Mouse (Mus musculus) ovary, postnatal 14 days (tissue): ENCODE data around the gene Tob2.

ENCODE experiments used
- DNase-seq: peaks from one replicate; pipeline ENCODE4 v3.0.0; 2022; ENCODE audit warnings: low spot score

Gene Tob2

GRCm38 (mm10) chr15:81858517-81859329 lies at the start of gene Tob2:
Tob2 (minus strand) TSS chr15:81858796.
- DNase-seq = no peak

- DNase-seq = no peak
These were observed 49.4 kb upstream of the Tob2 start for GRCm38 (mm10) chr15:81907953-81908352.

DNA sequence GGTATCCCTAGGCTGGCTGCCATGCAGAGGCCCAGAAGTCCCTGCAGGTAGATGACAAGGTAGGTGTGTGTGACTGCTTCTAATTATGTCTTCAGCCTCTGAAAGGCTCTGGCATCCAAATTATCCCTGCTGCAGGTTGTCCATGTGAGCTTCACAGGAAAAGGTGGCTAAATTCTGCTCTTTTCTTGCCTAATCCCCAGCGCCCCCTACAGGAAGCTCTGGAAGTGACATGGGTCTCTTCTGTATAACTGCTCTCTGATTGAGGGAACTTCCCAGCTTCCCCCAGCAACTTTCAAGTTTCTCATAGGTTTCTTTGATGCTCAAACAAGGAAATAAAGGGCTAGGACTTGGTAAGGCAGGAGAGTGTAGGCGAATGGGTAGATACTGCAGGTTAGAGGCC lies 46.3 kb upstream of the Tob2 start:
- DNase-seq = peak; percentile 72

GRCm38 (mm10) chr15:81898751-81899150 lies 40.2 kb upstream of the Tob2 start:
- DNase-seq = no peak

DNA sequence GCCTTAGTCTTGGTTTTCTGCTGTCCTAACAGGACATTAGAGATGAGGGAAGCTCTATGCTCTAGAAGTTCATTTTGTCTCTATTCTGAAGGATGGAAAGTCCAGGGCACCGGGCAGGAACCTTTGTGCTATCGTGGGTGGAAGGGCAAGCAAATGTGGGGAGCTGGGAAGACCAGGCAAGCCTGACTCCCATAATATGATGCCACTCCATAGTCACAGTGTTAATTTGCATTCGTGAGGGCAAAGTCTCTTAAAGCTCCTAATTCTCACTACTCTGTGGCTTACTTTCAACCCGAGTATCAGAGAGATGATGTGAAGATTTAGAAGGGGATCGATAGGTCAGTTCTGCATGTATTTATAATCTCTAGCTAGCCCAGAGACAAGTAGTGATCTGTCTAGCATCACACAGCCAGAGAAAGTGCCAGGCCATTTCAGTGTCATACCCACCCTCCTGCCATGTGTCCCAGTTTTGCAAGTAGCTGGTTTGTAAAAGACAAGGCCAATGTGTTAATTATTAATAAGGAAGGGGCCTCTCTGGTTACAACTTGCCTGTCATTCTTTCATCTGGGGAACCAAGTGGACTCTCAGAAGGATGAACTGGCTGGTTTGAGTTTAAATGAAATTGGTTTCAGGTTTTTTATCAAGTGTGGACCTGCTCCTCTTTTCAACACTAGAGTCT lies 39.1 kb upstream of the Tob2 start:
- no peak for DNase-seq

- DNase-seq = no peak
These were observed 37.8 kb upstream of the Tob2 start for GRCm38 (mm10) chr15:81896407-81896806.

DNA sequence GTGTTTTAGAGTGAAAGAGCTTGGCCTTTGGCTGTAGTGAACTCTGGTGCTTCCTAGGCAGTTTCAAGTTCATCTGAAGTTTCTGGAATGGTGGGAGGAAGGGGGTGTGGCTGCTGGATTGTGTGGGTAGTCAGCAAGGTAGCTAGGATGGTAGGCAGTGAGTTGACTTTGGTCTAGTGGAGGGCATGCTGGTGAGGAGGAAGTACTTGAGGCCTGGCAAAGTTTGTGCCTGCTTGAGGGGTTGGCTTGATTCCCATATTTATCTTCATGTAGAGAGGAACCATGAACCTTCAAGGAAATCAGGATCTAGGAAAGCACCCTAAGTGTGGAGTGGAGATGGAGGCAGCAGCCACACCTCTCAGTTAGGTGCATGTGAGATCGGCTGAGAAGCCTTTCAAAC lies 35.4 kb upstream of the Tob2 start:
- no peak for DNase-seq

GRCm38 (mm10) chr15:81891822-81892580 lies 33.4 kb upstream of the Tob2 start:
- no peak for DNase-seq

GRCm38 (mm10) chr15:81891140-81891802 lies 32.7 kb upstream of the Tob2 start:
- DNase-seq = no peak

- DNase-seq = no peak
These were observed 30.6 kb upstream of the Tob2 start for GRCm38 (mm10) chr15:81889175-81889574.

- DNase-seq = no peak
These were observed 28.4 kb upstream of the Tob2 start for GRCm38 (mm10) chr15:81886795-81887550.

- DNase-seq = no peak
These were observed 26.9 kb upstream of the Tob2 start for GRCm38 (mm10) chr15:81885418-81885934.

DNA sequence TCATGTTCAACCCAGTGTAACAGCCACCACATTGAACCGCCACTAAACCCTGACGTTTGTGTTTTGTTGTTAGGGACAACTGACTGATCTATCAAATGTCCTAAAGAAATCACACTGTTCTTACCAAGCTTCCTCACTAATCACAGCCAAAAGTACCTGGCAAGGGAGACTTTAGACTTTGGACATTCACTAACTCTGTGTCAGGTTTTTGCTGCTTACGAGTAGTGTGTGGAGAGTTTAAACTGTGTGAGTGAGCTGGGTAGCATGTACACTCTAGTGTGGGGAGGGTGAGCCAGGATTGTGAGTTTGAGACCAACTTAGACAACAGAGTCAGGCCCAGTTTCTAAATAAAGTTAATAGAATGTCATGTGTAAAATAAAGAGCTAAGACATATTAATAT lies 23.8 kb upstream of the Tob2 start:
- no peak for DNase-seq

GRCm38 (mm10) chr15:81879531-81880401 lies 21.2 kb upstream of the Tob2 start:
- DNase-seq = no peak

DNA sequence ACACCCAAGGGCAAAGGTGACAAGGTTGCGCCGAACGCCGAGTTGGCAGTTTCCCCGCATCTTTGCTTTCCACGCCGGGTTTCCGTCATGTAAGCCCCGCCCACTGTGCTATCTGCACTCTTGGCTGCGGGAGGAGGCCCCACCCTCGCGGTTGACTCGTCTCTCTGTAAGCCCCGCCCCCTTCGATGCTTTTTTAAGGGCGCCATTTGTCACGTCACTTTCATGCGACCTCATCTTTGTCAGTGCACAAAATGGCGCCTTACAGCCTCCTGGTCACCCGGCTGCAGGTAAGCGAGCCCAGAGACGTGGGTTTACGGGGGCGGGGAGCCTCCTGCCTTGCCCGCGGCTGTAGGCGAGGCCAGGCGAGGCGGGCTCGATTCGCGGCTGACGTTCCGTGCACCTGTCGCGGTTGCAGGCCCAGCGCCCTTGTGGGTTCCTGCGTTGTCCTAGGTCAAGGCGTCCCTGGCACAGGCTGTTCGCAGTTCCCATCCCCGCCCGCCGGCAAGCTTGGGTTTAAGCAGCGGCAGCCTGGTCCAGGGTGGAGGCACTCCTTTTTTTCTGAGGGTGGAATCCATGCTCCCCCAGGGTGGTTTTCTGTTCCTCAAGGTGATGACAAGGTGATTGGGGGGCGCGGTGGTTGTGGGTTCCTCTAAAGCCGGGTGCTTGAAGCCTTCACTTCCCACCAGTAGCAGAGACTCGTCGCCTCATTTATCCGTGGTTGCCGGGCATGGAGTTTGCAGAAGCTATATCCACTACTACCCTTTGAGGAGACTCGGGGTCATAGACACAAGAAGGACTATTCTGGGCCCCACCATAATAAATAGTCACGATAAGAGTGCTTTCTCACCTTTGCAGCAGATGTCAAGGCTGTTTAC lies 13.9 kb upstream of the Tob2 start, which contains the start of gene Aco2:
Aco2 (plus strand) TSS at position 48 of the 875 bp plus-strand sequence.
- DNase-seq = peak; percentile 100

DNA sequence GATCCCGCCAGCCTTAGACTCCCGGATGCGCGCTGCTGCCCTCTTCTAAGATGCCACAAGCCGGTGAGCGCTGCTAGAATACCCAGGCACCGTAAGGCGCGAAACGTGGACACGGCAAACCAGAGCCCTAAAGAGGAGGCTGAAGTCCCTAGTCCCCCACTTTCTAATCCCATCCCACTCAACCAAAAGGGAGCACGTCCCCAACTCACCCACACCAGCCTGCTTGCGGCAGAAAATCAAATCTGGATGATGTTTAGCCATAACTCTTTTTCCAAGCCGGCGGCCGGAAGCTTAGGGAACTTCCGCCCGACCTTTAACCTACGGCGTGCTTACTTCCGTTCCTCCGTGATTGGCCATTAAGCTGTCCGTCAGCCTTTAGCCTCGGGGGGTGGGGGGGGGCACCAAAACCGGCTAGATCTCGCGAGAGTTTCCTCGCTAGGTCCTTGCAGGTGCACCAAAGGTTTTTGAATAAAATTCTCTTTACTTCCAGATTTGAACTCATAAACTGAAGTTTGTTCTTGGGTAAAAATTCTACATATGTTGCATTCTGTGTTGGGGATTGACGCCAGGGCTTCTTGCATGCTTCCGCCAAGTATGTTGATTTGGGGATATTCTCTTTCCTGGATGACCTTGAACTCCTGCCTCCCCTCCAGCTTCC lies 13.1 kb upstream of the Tob2 start, which contains the start of gene Phf5a:
Phf5a (minus strand) TSS at position 308 of the 658 bp plus-strand sequence.
- DNase-seq = peak; percentile 74

- DNase-seq = no peak
These were observed 11.4 kb upstream of the Tob2 start for GRCm38 (mm10) chr15:81869985-81870384.

GRCm38 (mm10) chr15:81864238-81864637 lies 5.6 kb upstream of the Tob2 start:
- DNase-seq = no peak
